Mouse (Mus musculus) thymus, adult 2 months (tissue): ENCODE results near the gene Gm47995. TPM values are rescaled to one million over a fixed set of nuclear protein-coding genes. Genes with fewer than 3 reads are reported as not detected.
"Not testable (repeated sequence)": the region's sequence is repeated elsewhere in the genome, so short reads cannot be mapped to it uniquely, and the experiment has no call there.

Experiments
- DNase-seq: peaks from one replicate; pipeline ENCODE4 v3.0.0; 2021
- H3K27ac ChIP-seq: fragments of 200-500 bp; 2 replicates; pipeline ENCODE4 v1.5.1; 2012; ENCODE audit warnings: low read length, control low read depth; ENCODE audit not compliant: control insufficient read depth, insufficient read depth
- H3K27me3 ChIP-seq: fragments of 200-500 bp; 2 replicates; pipeline ENCODE4 v1.6.1; 2012; ENCODE audit warnings: mild to moderate bottlenecking, low read length, moderate library complexity, mixed read lengths; ENCODE audit not compliant: control insufficient read depth, insufficient read depth
- H3K36me3 ChIP-seq: fragments of 200-500 bp; 2 replicates; pipeline ENCODE4 v1.6.1; 2012; ENCODE audit warnings: mild to moderate bottlenecking, low read length, moderate library complexity; ENCODE audit not compliant: control insufficient read depth, insufficient read depth
- H3K4me1 ChIP-seq: fragments of 200-500 bp; replicated peaks from 2 replicates; pipeline ENCODE4 v1.6.1; 2012; ENCODE audit warnings: low read length; ENCODE audit not compliant: control insufficient read depth, insufficient read depth
- H3K4me3 ChIP-seq: fragments of 200-500 bp; 2 replicates; pipeline ENCODE4 v1.5.1; 2012; ENCODE audit warnings: mild to moderate bottlenecking, low read length, control low read depth, moderate library complexity; ENCODE audit not compliant: control insufficient read depth, insufficient read depth
- CTCF ChIP-seq: fragments of 200-500 bp; IDR thresholded peaks from 2 replicates; pipeline ENCODE4 v1.5.1; 2012; ENCODE audit warnings: mild to moderate bottlenecking, control low read depth, low read length, moderate library complexity, borderline replicate concordance; ENCODE audit not compliant: control insufficient read depth, poor library complexity, insufficient read depth; ENCODE audit errors: extremely low read depth
- POLR2A ChIP-seq: fragments of 200-500 bp; IDR thresholded peaks from 2 replicates; pipeline ENCODE4 v1.6.1; 2012; ENCODE audit warnings: mild to moderate bottlenecking, low read length, control low read depth, moderate library complexity; ENCODE audit not compliant: control insufficient read depth, poor library complexity, insufficient read depth; ENCODE audit errors: extremely low read depth
- WGBS: fragments of 180-500 bp; shearing (Covaris S2); methylation state at CpG from one replicate; pipeline ENCODE4 v1.1.7; 2018; 5-methylcytosine and 5-hydroxymethylcytosine counted together
- polyA plus RNA-seq: library from polyadenylated mRNA; depleted of rRNA; stranded (reverse); fragments of >200 nt; gene quantifications from 2 replicates; pipeline ENCODE4 v1.2.3, GENCODE M21; 2012

The Gm47995 gene
- polyA plus RNA-seq, 1 experiment, result not detected

DNA sequence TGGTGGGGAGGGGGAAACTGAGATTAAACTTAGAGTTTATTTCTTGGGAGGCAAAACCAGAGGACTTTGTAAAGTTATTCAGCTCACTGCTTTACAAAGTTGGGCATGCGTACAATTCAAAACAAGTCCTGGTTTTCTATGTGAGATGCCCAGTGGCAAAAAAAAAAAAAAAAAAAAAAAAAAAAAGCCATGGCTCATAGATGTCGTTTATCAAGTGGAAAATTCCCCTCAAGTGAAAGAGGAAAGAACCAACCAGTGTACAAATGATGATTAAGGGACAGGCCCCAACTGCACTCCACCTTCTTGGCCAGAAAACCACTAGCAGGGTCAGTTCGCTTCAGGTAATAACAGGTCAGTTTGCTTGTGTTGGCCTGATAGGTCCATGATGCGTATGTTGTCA is 9.8 kb upstream of the Gm47995 start:
- WGBS, result 84% methylated on average over 4 of the region's 4 CpGs
- no peaks in the 10 kb centered on the region for H3K4me1 ChIP-seq
- DNase-seq, result no peak
- no peaks in the 10 kb centered on the region for H3K27me3 ChIP-seq
- no peak overlapping the region for H3K4me3 ChIP-seq
- H3K27ac ChIP-seq, result no peak overlapping the region
- H3K36me3 ChIP-seq, result no peaks in the 10 kb centered on the region
- TF ChIP-seq POLR2A (no peak), CTCF (no peak)

DNA sequence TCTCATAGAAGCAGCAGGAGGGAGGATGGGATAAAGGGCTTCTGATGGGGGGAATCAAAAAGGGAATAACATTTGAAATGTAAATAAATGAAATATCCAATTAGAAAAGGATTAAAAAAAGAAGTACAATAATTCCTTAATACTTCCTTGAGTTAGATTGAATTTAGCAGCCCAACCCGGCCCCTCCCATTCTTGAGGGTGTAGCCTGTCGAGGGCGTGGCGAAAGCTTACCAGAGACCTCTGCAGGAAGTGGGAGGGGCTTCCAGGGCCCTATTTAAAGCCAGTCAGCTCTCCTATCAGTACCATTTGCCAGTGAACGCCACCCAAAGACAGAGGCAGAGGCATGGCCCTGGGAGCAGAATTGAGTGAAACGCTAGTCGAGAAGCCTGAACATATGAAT is 6.2 kb upstream of the Gm47995 start, which contains the start of gene Gm8947:
Gene Gm8947, plus strand, starts transcription at position 302 of the 400 bp plus-strand sequence.
- DNase-seq, H3K4me3 ChIP-seq, H3K36me3 ChIP-seq, H3K27me3 ChIP-seq, H3K27ac ChIP-seq, H3K4me1 ChIP-seq: not testable (repeated sequence)
- 93% methylated on average over 2 of the region's 7 CpGs for WGBS

DNA sequence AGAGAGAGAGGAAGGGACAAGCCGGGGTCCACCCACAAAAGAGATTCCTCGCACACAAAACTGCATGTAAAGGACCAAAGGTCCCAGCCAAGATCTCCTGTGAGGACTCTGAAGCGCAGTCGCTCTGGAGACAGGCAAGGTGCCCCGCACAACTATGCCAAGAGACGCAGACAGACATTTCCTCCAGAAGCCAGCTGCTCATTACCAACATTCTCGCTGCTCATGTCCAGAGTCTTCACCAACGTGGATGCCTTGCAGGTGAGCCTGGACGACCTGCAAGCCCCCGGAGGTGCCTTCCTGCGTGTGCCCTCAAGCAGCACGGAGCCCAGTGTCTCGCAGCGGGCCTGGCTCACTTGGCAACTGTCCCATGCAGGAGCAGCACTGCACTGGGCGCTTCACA is 5.5 kb upstream of the Gm47995 start:
- H3K4me1 ChIP-seq, H3K27ac ChIP-seq, H3K27me3 ChIP-seq, H3K4me3 ChIP-seq, H3K36me3 ChIP-seq, DNase-seq: not testable (repeated sequence)
- 97% methylated on average over 15 of the region's 15 CpGs for WGBS

DNA sequence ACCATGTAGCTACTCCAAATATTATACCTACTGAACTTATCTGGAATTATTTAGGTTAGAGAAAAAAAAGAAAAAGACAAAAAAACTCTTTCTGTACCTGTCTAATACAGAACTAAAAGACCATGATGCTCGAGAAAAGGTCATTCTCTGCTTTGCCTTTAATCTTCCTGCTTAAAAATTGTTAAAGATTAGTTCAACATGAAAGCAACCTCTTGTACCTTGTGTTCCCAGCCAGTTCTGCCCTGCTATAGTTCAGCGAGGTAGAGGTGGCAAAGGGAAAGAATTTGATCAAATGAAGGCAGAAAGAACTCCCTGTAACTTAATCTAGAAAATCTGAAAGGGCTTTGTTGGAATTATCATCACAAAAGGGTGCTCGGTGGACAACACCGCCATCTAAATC is 2.3 kb upstream of the Gm47995 start:
- H3K27ac ChIP-seq, H3K4me3 ChIP-seq, H3K27me3 ChIP-seq, H3K36me3 ChIP-seq, DNase-seq, H3K4me1 ChIP-seq: not testable (repeated sequence)
- WGBS, result 91% methylated on average over 4 of the region's 4 CpGs

DNA sequence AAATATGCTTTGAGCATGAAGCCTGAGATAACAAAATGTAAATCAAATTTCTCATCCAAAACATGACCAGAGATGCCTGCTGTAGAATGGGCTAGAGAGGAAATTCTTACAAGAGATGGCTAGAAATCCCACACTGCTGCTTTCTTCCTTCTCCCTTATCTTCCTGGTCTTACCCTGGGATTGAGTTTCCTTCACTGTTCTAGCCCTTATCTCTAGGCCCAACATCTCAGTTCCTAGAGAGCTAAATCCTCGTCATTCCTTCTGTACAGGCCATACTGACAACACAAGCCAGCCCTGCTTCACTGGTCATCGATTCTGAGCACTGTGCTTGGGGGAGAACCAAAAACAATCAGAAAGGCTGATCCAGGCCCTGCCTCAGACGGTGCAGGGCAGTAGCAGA is 1.6 kb upstream of the Gm47995 start:
- H3K4me3 ChIP-seq, H3K4me1 ChIP-seq, DNase-seq, H3K27ac ChIP-seq, H3K27me3 ChIP-seq, H3K36me3 ChIP-seq: not testable (repeated sequence)
- 93% methylated on average over 3 of the region's 3 CpGs for WGBS

DNA sequence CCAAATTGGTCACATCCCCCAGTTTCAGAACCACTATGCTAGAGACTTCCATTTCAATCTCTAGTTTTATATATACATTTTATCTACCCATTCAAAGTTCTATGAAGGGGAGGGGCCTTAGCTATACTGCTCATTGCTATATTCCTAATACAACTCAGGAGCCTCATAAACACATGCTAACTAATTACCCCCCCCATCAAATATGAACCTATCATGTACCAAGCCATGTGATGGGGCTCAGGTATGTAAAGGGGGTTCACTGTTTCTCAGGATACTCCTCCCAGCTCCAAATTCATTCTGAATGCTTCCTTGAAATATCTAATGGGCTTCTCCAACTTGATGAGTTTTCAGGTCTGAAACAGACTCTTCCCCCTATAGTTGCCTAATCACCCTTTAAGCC is 2.4 kb downstream of the Gm47995 start:
- H3K27ac ChIP-seq, H3K36me3 ChIP-seq, DNase-seq, H3K27me3 ChIP-seq, H3K4me3 ChIP-seq, H3K4me1 ChIP-seq: not testable (repeated sequence)

DNA sequence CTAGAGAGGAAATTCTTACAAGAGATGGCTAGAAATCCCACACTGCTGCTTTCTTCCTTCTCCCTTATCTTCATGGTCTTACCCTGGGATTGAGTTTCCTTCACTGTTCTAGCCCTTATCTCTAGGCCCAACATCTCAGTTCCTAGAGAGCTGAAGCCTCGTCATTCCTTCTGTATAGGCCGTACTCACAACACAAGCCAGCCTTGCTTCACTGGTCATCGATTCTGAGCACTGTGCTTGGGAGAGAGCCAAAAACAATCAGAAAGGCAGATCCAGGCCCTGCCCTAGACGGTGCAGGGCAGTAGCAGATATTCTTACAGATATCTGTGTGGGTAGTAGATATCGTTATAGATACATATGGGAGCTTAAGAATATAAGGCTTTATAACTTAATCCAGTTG is 4.5 kb downstream of the Gm47995 start:
- H3K36me3 ChIP-seq, H3K27ac ChIP-seq, H3K4me3 ChIP-seq, H3K4me1 ChIP-seq, DNase-seq, H3K27me3 ChIP-seq: not testable (repeated sequence)
- 89% methylated on average over 4 of the region's 5 CpGs for WGBS

DNA sequence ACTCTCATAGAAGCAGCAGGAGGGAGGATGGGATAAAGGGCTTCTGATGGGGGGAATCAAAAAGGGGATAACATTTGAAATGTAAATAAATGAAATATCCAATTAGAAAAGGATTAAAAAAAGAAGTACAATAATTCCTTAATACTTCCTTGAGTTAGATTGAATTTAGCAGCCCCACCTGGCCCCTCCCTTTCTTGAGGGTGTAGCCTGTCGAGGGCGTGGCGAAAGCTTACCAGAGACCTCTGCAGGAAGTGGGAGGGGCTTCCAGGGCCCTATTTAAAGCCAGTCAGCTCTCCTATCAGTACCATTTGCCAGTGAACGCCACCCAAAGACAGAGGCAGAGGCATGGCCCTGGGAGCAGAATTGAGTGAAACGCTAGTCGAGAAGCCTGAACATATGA is 5.6 kb downstream of the Gm47995 start, which contains the start of gene 3110040M04Rik:
Gene 3110040M04Rik, plus strand, starts transcription at position 304 of the 400 bp plus-strand sequence.
- H3K27me3 ChIP-seq, H3K4me1 ChIP-seq, H3K4me3 ChIP-seq, DNase-seq, H3K36me3 ChIP-seq, H3K27ac ChIP-seq: not testable (repeated sequence)
- no CpG with 5 or more reads among the region's 6 CpGs for WGBS

DNA sequence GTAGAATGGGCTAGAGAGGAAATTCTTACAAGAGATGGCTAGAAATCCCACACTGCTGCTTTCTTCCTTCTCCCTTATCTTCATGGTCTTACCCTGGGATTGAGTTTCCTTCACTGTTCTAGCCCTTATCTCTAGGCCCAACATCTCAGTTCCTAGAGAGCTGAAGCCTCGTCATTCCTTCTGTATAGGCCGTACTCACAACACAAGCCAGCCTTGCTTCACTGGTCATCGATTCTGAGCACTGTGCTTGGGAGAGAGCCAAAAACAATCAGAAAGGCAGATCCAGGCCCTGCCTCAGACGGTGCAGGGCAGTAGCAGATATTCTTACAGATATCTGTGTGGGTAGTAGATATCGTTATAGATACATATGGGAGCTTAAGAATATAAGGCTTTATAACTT is 10.2 kb downstream of the Gm47995 start:
- H3K36me3 ChIP-seq, DNase-seq, H3K4me3 ChIP-seq, H3K27me3 ChIP-seq, H3K27ac ChIP-seq, H3K4me1 ChIP-seq: not testable (repeated sequence)
- WGBS, result 98% methylated on average over 4 of the region's 5 CpGs

DNA sequence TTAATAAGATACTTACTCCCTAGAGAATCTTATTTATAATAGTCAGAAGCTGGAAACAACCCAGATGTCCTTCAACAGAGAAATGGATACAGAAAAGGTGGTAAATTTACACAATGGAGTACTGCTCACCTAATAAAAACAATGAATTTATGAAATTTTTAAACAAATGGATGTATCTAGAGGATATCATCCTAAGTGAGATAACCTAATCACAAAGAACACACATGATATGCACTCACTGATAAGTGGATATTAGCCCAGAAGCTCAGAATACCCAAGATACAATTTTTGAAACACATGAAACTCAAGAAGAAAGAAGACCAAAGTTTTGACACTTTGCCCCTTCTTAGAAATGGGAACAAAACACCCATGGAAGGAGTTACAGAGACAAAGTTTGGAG is 10.7 kb downstream of the Gm47995 start:
- H3K27me3 ChIP-seq, DNase-seq: not testable (repeated sequence)

DNA sequence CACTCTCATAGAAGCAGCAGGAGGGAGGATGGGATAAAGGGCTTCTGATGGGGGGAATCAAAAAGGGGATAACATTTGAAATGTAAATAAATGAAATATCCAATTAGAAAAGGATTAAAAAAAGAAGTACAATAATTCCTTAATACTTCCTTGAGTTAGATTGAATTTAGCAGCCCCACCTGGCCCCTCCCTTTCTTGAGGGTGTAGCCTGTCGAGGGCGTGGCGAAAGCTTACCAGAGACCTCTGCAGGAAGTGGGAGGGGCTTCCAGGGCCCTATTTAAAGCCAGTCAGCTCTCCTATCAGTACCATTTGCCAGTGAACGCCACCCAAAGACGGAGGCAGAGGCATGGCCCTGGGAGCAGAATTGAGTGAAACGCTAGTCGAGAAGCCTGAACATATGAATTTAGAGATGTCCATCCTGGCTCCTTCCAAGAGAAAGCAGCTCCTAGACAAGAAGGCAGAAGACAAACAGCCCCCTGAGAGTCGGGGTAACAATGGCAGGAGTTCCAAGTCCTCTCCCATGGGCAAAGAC is 11.6 kb downstream of the Gm47995 start, which contains the start of gene Gm47996:
Gene Gm47996, plus strand, starts transcription at position 308 of the 532 bp plus-strand sequence.
- not testable (repeated sequence) for H3K4me1 ChIP-seq, H3K36me3 ChIP-seq, DNase-seq, H3K4me3 ChIP-seq, H3K27ac ChIP-seq, H3K27me3 ChIP-seq
- WGBS, result 97% methylated on average over 4 of the region's 8 CpGs

More for the DNA sequence above, 10.7 kb downstream of the Gm47995 start:
- H3K36me3 ChIP-seq, H3K4me1 ChIP-seq, H3K27ac ChIP-seq, H3K4me3 ChIP-seq: not testable (repeated sequence)
